Mouse (Mus musculus): Measurements from ENCODE around the gene Nacc1. TPM values are rescaled to one million over a fixed set of nuclear protein-coding genes. Genes with fewer than 3 reads are reported as not detected.
A peak's percentile ranks its signal among the peaks of the same experiment; 100 is the strongest.

Nacc1 gene
- polyA plus RNA-seq, 1 experiment from 2014 or later: 31.3 TPM

GRCm38 (mm10) chr8:84655336-84656190 lies 32.1 kb downstream of the Nacc1 start:
- Histone ChIP-seq H3K4me1 (peaks cover 76% of the 10 kb centered on the region), H3K4me3 (peak overlapping the region; percentile 53), H3K36me3 (replicated peaks) (no peaks in the 10 kb centered on the region), H3K9me3 (no peaks in the 10 kb centered on the region), H3K27me3 (ENCODE audit: poor library complexity, severe bottlenecking) (no peaks in the 10 kb centered on the region), H3K27ac (peak overlapping the region; percentile 95)
- WGBS: under 1% methylated on average over 15 of the region's 15 CpGs
- DNase-seq (ENCODE audit: extremely low spot score, low spot score): peak; percentile 82

GRCm38 (mm10) chr8:84654597-84654996 lies 33.1 kb downstream of the Nacc1 start:
- H3K4me3 ChIP-seq: peak overlapping the region; percentile 53; the same call in 1 of the 2 replicates
- WGBS: 40% methylated on average over 4 of the region's 4 CpGs
- no peak for DNase-seq (ENCODE audit: extremely low spot score, low spot score)
- no peaks in the 10 kb centered on the region for H3K36me3 ChIP-seq (replicated peaks)
- H3K9me3 ChIP-seq: no peaks in the 10 kb centered on the region
- no peaks in the 10 kb centered on the region for H3K27me3 ChIP-seq (ENCODE audit: poor library complexity, severe bottlenecking)
- H3K27ac ChIP-seq: peak overlapping the region; percentile 95
- peaks cover 74% of the 10 kb centered on the region for H3K4me1 ChIP-seq

- 0 out of 2 replicates have a peak overlapping the region, but pooled peaks have one; percentile 58 for H3K27ac ChIP-seq
- WGBS: 74% methylated on average over 9 of the region's 9 CpGs
- H3K36me3 ChIP-seq (replicated peaks): no peaks in the 10 kb centered on the region
- H3K27me3 ChIP-seq (ENCODE audit: poor library complexity, severe bottlenecking): no peaks in the 10 kb centered on the region
- no peak overlapping the region for H3K4me3 ChIP-seq
- H3K9me3 ChIP-seq: no peaks in the 10 kb centered on the region
- no peak for DNase-seq (ENCODE audit: extremely low spot score, low spot score)
- H3K4me1 ChIP-seq: peaks cover 60% of the 10 kb centered on the region
Measured at GRCm38 (mm10) chr8:84653092-84653631, 34.5 kb downstream of the Nacc1 start.

- Histone ChIP-seq H3K9me3 (no peaks in the 10 kb centered on the region), H3K36me3 (replicated peaks) (no peaks in the 10 kb centered on the region), H3K4me3 (no peak overlapping the region; the same call in 1 of the 2 replicates), H3K27ac (peak overlapping the region; percentile 82), H3K27me3 (ENCODE audit: poor library complexity, severe bottlenecking) (no peaks in the 10 kb centered on the region), H3K4me1 (peaks cover 43% of the 10 kb centered on the region)
- no peak for DNase-seq (ENCODE audit: extremely low spot score, low spot score)
- WGBS: 47% methylated on average over 3 of the region's 3 CpGs
Measured at GRCm38 (mm10) chr8:84650213-84650612, 37.4 kb downstream of the Nacc1 start.

GRCm38 (mm10) chr8:84647461-84647901 lies 40.2 kb downstream of the Nacc1 start:
- Histone ChIP-seq H3K27me3 (ENCODE audit: poor library complexity, severe bottlenecking) (no peaks in the 10 kb centered on the region), H3K4me3 (peak overlapping the region; percentile 45), H3K27ac (peak overlapping the region; percentile 82), H3K9me3 (no peaks in the 10 kb centered on the region), H3K36me3 (replicated peaks) (no peaks in the 10 kb centered on the region), H3K4me1 (peaks cover 34% of the 10 kb centered on the region)
- WGBS: 3% methylated on average over 14 of the region's 14 CpGs
- DNase-seq (ENCODE audit: extremely low spot score, low spot score): peak; percentile 80

- Histone ChIP-seq H3K36me3 (replicated peaks) (no peaks in the 10 kb centered on the region), H3K27me3 (ENCODE audit: poor library complexity, severe bottlenecking) (no peaks in the 10 kb centered on the region), H3K4me3 (peak overlapping the region; percentile 45), H3K4me1 (peaks cover 38% of the 10 kb centered on the region), H3K9me3 (no peaks in the 10 kb centered on the region), H3K27ac (peak overlapping the region; percentile 82)
- DNase-seq (ENCODE audit: extremely low spot score, low spot score): peak; percentile 20
- WGBS: 62% methylated on average over 6 of the region's 6 CpGs
Measured at GRCm38 (mm10) chr8:84646800-84647199, 40.9 kb downstream of the Nacc1 start.

GRCm38 (mm10) chr8:84643019-84643418 lies 44.6 kb downstream of the Nacc1 start:
- Histone ChIP-seq H3K27ac (no peak overlapping the region), H3K4me1 (peaks cover 36% of the 10 kb centered on the region)
- 81% methylated on average over 5 of the region's 5 CpGs for WGBS

GRCm38 (mm10) chr8:84641578-84642361 lies 45.9 kb downstream of the Nacc1 start:
- H3K27me3 ChIP-seq (ENCODE audit: poor library complexity, severe bottlenecking): peaks cover 11% of the 10 kb centered on the region
- H3K4me3 ChIP-seq: no peak overlapping the region
- DNase-seq (ENCODE audit: extremely low spot score, low spot score): no peak
- peaks cover 29% of the 10 kb centered on the region for H3K4me1 ChIP-seq
- H3K9me3 ChIP-seq: no peaks in the 10 kb centered on the region
- 0 out of 2 replicates have a peak overlapping the region, but pooled peaks have one; percentile 12 for H3K27ac ChIP-seq
- no peaks in the 10 kb centered on the region for H3K36me3 ChIP-seq (replicated peaks)
- WGBS: 96% methylated on average over 1 of the region's 1 CpGs

More at GRCm38 (mm10) chr8:84643019-84643418, 44.6 kb downstream of the Nacc1 start:
- Histone ChIP-seq H3K27me3 (ENCODE audit: poor library complexity, severe bottlenecking) (no peaks in the 10 kb centered on the region; the same call in 1 of the 2 replicates), H3K36me3 (replicated peaks) (no peaks in the 10 kb centered on the region), H3K4me3 (no peak overlapping the region), H3K9me3 (no peaks in the 10 kb centered on the region)
- no peak for DNase-seq (ENCODE audit: extremely low spot score, low spot score)

GRCm38 (mm10) chr8:84640617-84641294 lies 46.9 kb downstream of the Nacc1 start:
- H3K4me1 ChIP-seq: peaks cover 39% of the 10 kb centered on the region
- H3K9me3 ChIP-seq: no peaks in the 10 kb centered on the region
- H3K36me3 ChIP-seq (replicated peaks): no peaks in the 10 kb centered on the region
- H3K27me3 ChIP-seq (ENCODE audit: poor library complexity, severe bottlenecking): peaks cover 20% of the 10 kb centered on the region
- H3K4me3 ChIP-seq: 0 out of 2 replicates have a peak overlapping the region, but pooled peaks have one; percentile 65
- 68% methylated on average over 7 of the region's 7 CpGs for WGBS
- DNase-seq (ENCODE audit: extremely low spot score, low spot score): no peak
- no peak overlapping the region for H3K27ac ChIP-seq

GRCm38 (mm10) chr8:84640010-84640588 lies 47.6 kb downstream of the Nacc1 start:
- Histone ChIP-seq H3K27ac (peak overlapping the region; percentile 95), H3K4me1 (peaks cover 45% of the 10 kb centered on the region), H3K9me3 (no peaks in the 10 kb centered on the region), H3K4me3 (peak overlapping the region; percentile 65), H3K27me3 (ENCODE audit: poor library complexity, severe bottlenecking) (peaks cover 20% of the 10 kb centered on the region), H3K36me3 (replicated peaks) (no peaks in the 10 kb centered on the region)
- WGBS: 36% methylated on average over 9 of the region's 9 CpGs
- no peak for DNase-seq (ENCODE audit: extremely low spot score, low spot score)

- H3K27me3 ChIP-seq (ENCODE audit: poor library complexity, severe bottlenecking): peaks cover 20% of the 10 kb centered on the region
- H3K4me3 ChIP-seq: peak overlapping the region; percentile 65
- under 1% methylated on average over 106 of the region's 106 CpGs for WGBS
- H3K4me1 ChIP-seq: peaks cover 52% of the 10 kb centered on the region
- no peaks in the 10 kb centered on the region for H3K36me3 ChIP-seq (replicated peaks)
- no peaks in the 10 kb centered on the region for H3K9me3 ChIP-seq
- DNase-seq (ENCODE audit: extremely low spot score, low spot score): peak; percentile 86
- H3K27ac ChIP-seq: peak overlapping the region; percentile 95
Measured at GRCm38 (mm10) chr8:84639162-84640009, 48.3 kb downstream of the Nacc1 start.
